Mouse (Mus musculus) cerebral cortex, adult 2 months (tissue): Measurements from ENCODE around the gene Fut8.

ENCODE experiments used
- WGBS: fragments of 180-500 bp; shearing (Covaris S2); methylation state at CpG from one replicate; pipeline ENCODE4 v1.1.7; 2018; 5-methylcytosine and 5-hydroxymethylcytosine counted together

The Fut8 gene

GRCm38 (mm10) chr12:77324142-77324541 lies 86.2 kb downstream of the Fut8 start:
- WGBS, result 73% methylated on average over 3 of the region's 3 CpGs

GRCm38 (mm10) chr12:77346521-77346920 lies 108.6 kb downstream of the Fut8 start:
- 28% methylated on average over 1 of the region's 1 CpGs for WGBS

- WGBS, result 79% methylated on average over 1 of the region's 1 CpGs
Measured at GRCm38 (mm10) chr12:77415720-77416119, 177.8 kb downstream of the Fut8 start.

GRCm38 (mm10) chr12:77421667-77422393 lies 183.9 kb downstream of the Fut8 start:
- WGBS, result 91% methylated on average over 6 of the region's 6 CpGs

DNA sequence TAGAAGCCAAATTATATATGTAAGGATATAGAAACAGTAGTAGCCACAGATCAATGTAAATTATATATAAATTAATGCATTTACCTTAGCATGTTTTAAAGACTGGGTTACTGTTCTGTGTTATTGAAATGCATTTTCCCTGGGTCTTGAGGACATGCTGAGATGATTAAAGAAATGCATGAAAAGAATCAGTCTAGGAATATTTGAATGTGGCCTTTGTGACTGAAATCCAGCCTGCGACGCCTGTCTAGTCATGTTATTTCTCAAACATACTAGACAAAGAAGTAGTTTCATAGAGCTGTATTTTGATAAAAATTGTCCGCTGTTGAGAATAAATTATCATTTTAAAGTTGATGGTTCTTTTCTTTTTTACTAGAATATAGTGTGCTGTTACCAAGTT lies 188.2 kb downstream of the Fut8 start:
- WGBS, result 58% methylated on average over 3 of the region's 3 CpGs

DNA sequence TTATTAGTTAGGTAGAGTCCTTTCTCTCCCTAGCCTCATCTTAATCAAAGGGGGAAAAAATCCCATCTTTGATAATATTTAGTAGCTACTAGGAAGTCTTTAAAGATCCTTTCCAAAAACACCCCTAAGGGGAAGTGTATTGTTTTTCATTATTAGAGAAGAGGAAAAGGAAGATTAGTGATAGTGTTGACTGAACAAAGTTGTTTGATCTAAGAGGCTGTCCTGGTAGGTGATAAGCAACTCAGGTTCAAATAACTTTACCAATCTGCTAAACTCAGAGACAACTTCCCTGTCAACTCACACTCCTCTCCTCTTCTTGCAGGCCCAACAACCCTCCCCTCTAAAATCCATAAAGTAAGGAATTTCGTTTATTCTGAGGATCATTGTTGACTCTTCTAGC lies 190.2 kb downstream of the Fut8 start:
- 60% methylated on average over 1 of the region's 1 CpGs for WGBS

DNA sequence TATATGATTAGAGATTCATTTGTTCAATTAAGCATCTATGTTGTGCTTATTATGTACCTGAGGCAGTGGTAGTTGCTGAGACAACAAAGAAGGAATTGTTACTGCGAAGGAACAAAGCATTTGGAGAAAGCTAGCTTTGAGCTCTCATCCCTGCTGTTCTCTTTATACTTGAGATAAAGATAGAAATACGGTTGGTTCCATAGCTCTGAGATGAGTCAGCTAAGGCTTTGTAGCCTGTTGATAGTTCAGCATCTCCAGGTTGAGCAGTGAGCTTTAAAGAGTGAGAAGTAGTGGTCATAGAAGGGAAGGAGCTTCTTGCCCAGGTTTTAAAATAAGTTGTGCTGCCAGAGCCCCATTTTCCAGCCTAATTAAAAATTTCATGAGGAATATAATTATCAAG lies 198.8 kb downstream of the Fut8 start:
- 25% methylated on average over 2 of the region's 2 CpGs for WGBS

DNA sequence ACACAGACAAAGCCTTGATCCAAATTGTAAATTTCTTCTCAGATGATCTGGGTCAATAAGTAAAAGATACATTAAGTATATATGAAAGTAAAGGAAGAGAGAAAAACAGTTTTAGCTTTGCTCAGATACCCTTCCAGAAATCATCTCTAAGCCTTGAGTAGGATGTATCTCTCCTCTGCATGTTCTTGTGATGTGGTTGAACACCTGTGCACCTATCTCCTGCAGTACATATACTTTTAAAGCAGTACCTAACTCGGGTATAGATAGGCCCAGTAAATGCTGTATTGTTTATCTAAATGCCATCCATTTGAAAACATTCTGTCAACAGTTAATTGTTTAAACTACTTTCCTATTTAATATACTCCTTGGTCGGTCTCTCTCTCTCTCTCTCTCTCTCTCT lies 212.9 kb downstream of the Fut8 start:
- WGBS, result 90% methylated on average over 2 of the region's 2 CpGs

- 46% methylated on average over 1 of the region's 1 CpGs for WGBS
Measured at GRCm38 (mm10) chr12:77466178-77466577, 228.3 kb downstream of the Fut8 start.

- 63% methylated on average over 2 of the region's 2 CpGs for WGBS
Measured at GRCm38 (mm10) chr12:77479931-77480330, 242.0 kb downstream of the Fut8 start.

DNA sequence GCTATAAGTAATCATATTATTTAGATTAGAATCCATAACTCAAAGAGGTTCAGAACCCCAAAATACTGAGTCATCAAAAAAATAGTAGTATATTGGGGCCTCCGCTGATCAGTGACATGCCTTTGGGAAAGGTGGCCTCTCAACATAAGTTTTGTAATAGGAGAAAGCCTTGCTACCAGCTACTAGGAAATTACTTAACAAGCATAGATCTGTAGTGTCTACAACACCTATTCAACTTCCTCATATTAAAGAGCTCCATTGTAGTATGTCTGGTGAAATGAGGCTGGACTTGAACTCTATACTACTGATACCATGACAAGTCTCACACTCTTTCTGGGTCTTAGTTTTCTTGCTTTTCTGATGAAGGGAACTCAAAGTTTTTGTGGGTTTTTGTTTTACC lies 243.2 kb downstream of the Fut8 start:
- 98% methylated on average over 1 of the region's 1 CpGs for WGBS

- WGBS, result 63% methylated on average over 3 of the region's 3 CpGs
Measured at GRCm38 (mm10) chr12:77481799-77482198, 243.9 kb downstream of the Fut8 start.

GRCm38 (mm10) chr12:77483180-77483855 lies 245.4 kb downstream of the Fut8 start:
- 86% methylated on average over 9 of the region's 9 CpGs for WGBS

GRCm38 (mm10) chr12:77484761-77485160 lies 246.8 kb downstream of the Fut8 start:
- 73% methylated on average over 3 of the region's 3 CpGs for WGBS

DNA sequence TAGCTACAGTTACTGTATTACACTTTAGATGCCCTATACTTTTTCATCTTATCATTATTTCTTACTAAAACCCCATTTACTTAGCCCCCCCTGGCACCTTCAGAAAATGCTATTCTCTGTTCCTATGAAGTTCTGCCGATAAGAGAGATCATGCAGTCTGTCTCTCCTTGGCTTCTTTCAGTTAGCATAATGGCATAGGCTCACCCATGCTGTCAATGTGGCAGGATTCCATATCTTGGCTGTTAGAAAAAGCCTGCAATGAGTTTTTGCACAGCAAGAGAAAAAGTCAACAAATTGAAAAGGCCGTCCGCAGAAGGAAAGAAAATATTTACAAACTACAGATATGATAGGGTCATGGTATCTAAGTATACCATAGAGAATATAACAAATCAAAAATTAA lies 253.6 kb downstream of the Fut8 start:
- 49% methylated on average over 3 of the region's 3 CpGs for WGBS

- 94% methylated on average over 1 of the region's 1 CpGs for WGBS
Measured at GRCm38 (mm10) chr12:77495781-77496180, 257.9 kb downstream of the Fut8 start.

- WGBS, result 76% methylated on average over 2 of the region's 2 CpGs
Measured at GRCm38 (mm10) chr12:77498153-77498552, 260.2 kb downstream of the Fut8 start.

GRCm38 (mm10) chr12:77500439-77501055 lies 262.6 kb downstream of the Fut8 start:
- whole genome bisulfite sequencing, result 87% methylated on average over 5 of the region's 5 CpGs

DNA sequence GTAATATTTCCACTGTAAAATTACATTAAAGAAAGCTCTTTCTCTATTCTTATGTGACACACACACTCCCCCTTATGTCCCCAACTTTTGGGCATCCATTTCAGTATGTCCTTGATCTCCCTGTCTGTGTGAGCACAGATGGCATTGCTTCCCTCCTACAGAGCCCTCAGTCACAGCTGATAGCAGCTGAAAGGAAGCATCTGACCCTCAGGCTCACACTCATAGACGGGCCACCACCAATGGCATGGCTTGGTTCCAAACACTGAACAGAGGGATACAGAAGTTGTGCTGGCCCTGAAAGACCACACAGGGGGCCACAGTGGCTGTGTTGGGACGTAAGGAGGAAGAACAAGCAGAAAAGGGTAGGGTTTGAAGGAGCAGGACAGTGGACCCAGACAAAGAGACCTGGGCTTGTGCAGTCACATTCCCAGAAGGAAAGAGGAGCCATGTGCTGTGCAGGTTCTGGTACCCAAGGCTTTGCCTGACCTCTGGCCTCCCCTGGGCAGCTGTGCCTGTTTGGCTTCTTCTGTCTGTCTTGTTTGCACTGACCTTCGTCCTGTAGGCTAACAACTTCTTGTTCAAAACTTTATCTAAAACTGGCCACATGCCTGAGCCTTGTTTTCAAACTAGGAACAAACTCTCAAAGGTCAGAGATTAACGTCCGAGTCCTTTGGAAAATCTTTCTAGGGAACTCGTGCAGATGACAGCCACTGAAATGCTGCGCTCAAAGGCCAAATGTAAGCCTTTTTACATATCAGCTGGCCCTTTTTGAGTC lies 263.7 kb downstream of the Fut8 start:
- 77% methylated on average over 7 of the region's 7 CpGs for WGBS

DNA sequence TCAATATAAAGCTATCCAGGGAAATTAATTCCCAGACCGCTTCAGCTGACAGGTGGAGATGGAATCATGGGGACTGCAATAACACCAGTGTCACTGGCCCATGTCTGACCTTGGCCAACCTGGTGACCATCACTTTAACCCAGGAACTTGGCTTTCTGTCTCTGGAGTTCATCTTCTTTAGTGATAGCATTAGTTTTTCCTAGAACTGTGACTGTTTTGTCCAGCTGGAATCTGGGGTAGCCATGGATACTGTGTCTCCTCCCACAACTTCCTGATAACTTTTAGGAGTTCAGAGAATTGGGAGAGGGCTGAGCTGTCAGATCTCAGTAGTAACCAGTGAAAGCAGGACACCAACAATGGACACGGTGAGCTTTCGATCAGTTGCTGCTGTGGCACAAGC lies 264.3 kb downstream of the Fut8 start:
- WGBS, result 85% methylated on average over 3 of the region's 3 CpGs

- 85% methylated on average over 2 of the region's 2 CpGs for WGBS
Measured at GRCm38 (mm10) chr12:77505431-77505830, 267.5 kb downstream of the Fut8 start.

GRCm38 (mm10) chr12:77507770-77508169 lies 269.8 kb downstream of the Fut8 start:
- 93% methylated on average over 24 of the region's 24 CpGs for WGBS
